Mouse (Mus musculus) C2C12 (cell line): ENCODE measurements around the gene Rrn3.

ENCODE experiments used
- CTCF ChIP-seq: IDR thresholded peaks from one replicate; pipeline ENCODE4 v1.5.1; 2011; ENCODE audit not compliant: control insufficient read depth, insufficient read depth, insufficient read length
- MAX ChIP-seq: IDR thresholded peaks from one replicate; pipeline ENCODE4 v1.6.1; 2011; ENCODE audit warnings: mild to moderate bottlenecking, control low read depth
- MYOG ChIP-seq: IDR thresholded peaks from one replicate; pipeline ENCODE4 v1.6.1; 2011; ENCODE audit not compliant: control insufficient read depth, insufficient read length; ENCODE audit errors: extremely low read depth
- USF1 ChIP-seq: IDR thresholded peaks from one replicate; pipeline ENCODE4 v1.6.1; 2011; ENCODE audit warnings: low read depth, mild to moderate bottlenecking, control low read depth, moderate library complexity

DNA sequence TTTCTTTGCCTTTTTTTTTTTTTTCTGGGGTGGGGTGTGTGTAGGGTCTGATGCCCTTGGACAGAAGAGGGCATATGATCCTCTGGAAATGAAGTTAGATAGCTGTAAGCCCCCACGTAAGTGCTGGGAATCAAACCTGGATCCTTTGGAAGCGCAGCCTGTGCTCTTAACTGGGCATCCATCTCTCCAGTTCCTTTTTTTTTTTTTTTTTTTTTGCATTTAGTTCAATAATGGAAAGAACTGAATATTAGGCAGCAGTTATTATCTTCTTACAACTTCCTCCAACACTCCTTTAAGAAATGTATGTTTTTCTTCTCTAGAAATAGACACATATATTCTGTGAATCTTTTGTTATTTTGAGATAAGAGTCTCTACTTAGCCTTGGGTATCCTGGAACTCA, 22.7 kb upstream of the Rrn3 start:
- TF ChIP-seq CTCF = no peak
- TF ChIP-seq MAX = no peak
- no peak for TF ChIP-seq MYOG
- TF ChIP-seq USF1 = no peak
